11 mouse cellular contexts compared by ENCODE assay signal in the genomic region with DNA sequence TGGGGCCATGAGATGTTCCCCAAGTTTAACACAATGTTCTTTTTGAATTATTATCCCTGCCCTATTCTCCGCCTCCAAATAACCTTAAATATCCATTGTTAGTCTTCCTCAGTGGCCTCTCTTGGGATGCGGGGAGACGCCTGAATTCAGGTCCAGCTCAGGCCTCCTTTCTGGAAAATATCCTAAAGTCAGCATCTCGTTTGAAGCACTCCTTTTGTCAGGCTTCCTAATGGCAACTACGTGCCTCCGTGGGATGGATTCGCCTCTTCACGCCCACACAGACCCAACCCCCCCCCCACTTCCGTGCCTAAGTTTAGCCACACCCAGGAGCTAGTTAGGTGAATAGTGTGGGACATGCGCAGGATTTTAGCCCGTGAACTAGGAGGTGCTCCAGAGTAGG.
"Had no signal": no experiment of that assay in that cellular context is flagged by ENCODE, and none has a peak within 500 bp of the region (broad histone marks: within the 10 kb centered on the region; RNA-seq: fewer than 3 reads in every experiment).

Gene Rhox10 (plus strand): TSS at position 301 of the 400 bp plus-strand sequence.

- DNase-seq: retina, postnatal 1 day; right cerebral cortex, adult 18-20 months; right cerebral cortex, postnatal 14 days; right cerebral cortex, postnatal 25 days; right cerebral cortex, postnatal 4 days; spleen, adult 18-20 months; thymus, adult 18-20 months; thymus, adult 2 months; thymus, postnatal 14 days; thymus, postnatal 36 days; thymus, postnatal 4 days had no signal
